Mouse (Mus musculus): ENCODE data around the gene Pitpnm2.

DNA sequence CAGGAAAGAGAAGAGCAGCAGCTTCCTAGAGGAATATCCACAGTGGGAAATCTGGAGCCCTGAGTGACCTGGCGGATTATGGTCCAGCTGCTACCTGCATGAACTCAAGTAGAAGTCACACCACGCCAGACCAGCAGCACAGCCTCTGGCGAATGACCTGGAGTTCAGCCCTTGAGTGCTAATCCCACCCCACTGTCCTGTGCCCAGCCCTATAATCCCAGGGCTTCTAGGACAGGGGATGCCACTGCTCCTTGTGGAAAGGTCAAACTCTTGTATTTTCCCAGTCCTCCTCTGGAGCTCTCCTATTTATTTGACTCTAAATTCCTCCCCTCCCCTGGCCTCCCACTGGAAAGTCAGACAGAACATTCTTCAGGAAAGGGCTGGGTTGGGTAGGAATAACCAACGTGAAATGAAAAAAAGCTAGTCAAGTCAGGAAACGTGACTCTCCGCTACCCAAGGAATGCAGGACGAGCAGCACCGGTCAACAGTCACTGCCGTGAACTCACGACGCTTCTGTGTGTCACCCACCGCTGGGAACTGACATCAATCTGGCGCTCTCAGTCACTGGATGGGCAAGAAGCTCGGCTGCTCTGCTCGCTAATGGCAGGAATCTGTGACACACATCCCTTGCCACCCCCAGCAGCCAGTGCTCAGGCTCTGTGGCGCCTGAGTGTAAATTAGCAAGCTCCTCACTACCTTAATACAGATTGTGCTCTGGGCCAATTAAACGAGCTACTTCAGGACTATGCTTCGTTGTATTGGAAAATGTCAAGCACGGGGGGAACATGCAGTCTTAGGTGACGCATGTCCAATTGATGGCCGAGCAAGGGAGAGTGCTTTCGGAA, 8.5 kb downstream of the Pitpnm2 start:
- TF ChIP-seq CTCF (IDR thresholded peaks at IDR 0.05; ENCODE audit: low read depth, low read length) = no peak
- TF ChIP-seq POLR2A (IDR thresholded peaks at IDR 0.05; ENCODE audit: borderline replicate concordance, low read depth, low read length) = no peak
